8 mouse cellular contexts compared by ENCODE assay signal in genomic region chr13:22036149-22036956, GRCm38 (mm10). TPM values are rescaled to one million over a fixed set of nuclear protein-coding genes. Genes with fewer than 3 reads are reported as not detected.
A peak's percentile ranks its signal among the peaks of the same experiment; 100 is the strongest.
DNase-seq lines count a peak whose midpoint lies in the region; ATAC-seq lines count a peak whose summit lies in the region.

No protein-coding gene starts in this region.

- H3K4me3 ChIP-seq in kidney, embryonic 15.5 days (replicated peaks), result peak overlapping the region; percentile 45
- peak overlapping the region; percentile 35 for H3K4me3 ChIP-seq in forebrain, embryonic 14.5 days (ENCODE audit: low read depth, low read length)
- H3K4me3 ChIP-seq in liver, embryonic 16.5 days (ENCODE audit: low read depth, low read length), result peak overlapping the region; percentile 71

- peak overlapping the region; percentile 59 for H3K4me2 ChIP-seq in kidney, embryonic 15.5 days
- peak overlapping the region; percentile 64 for H3K4me2 ChIP-seq in forebrain, embryonic 14.5 days (ENCODE audit: low read length)
- H3K4me2 ChIP-seq in liver, embryonic 16.5 days (ENCODE audit: low read depth, low read length), result peak overlapping the region; percentile 78

- H3K36me3 ChIP-seq in kidney, embryonic 15.5 days, result no peaks in the 10 kb centered on the region
- H3K36me3 ChIP-seq in forebrain, embryonic 14.5 days (ENCODE audit: control insufficient read depth, insufficient read depth, low read length), result no peaks in the 10 kb centered on the region
- no peaks in the 10 kb centered on the region for H3K36me3 ChIP-seq in liver, embryonic 16.5 days (ENCODE audit: control insufficient read depth, insufficient read depth)

- H3K27ac ChIP-seq in kidney, embryonic 15.5 days, result peak overlapping the region; percentile 94
- peak overlapping the region; percentile 88 for H3K27ac ChIP-seq in forebrain, embryonic 14.5 days (ENCODE audit: low read depth, low read length)
- peak overlapping the region; percentile 99 for H3K27ac ChIP-seq in liver, embryonic 16.5 days (ENCODE audit: low read length)

- H3K27me3 ChIP-seq in kidney, embryonic 15.5 days, result no peaks in the 10 kb centered on the region
- no peaks in the 10 kb centered on the region for H3K27me3 ChIP-seq in forebrain, embryonic 14.5 days (replicated peaks; ENCODE audit: control insufficient read depth, insufficient read depth, low read length)
- H3K27me3 ChIP-seq in liver, embryonic 16.5 days (ENCODE audit: control insufficient read depth, insufficient read depth, low read depth, low read length), result no peaks in the 10 kb centered on the region

- WGBS in kidney, embryonic 15.5 days, result 3% methylated on average over 23 of the region's 23 CpGs
- 1% methylated on average over 18 of the region's 23 CpGs for WGBS in forebrain, embryonic 14.5 days
- WGBS in liver, embryonic 16.5 days (ENCODE audit: insufficient replicate concordance), result 2% methylated on average over 20 of the region's 23 CpGs

- peak; percentile 4; the same call in 1 of the 2 replicates for ATAC-seq in kidney, embryonic 15.5 days (replicated peaks; ENCODE audit: low FRiP score)
- peak; percentile 1; the same call in 1 of the 2 replicates for ATAC-seq in forebrain, embryonic 14.5 days
- ATAC-seq in liver, embryonic 16.5 days (ENCODE audit: low read depth), result peak; percentile 3

- H3K9me3 ChIP-seq in kidney, embryonic 15.5 days (replicated peaks), result no peaks in the 10 kb centered on the region
- H3K9me3 ChIP-seq in forebrain, embryonic 14.5 days (replicated peaks; ENCODE audit: control insufficient read depth, low read length), result no peaks in the 10 kb centered on the region
- H3K9me3 ChIP-seq in liver, embryonic 16.5 days (replicated peaks; ENCODE audit: control insufficient read depth, low read length), result no peaks in the 10 kb centered on the region

- peak overlapping the region; percentile 24 for H3K9ac ChIP-seq in kidney, embryonic 15.5 days
- peak overlapping the region; percentile 66 for H3K9ac ChIP-seq in forebrain, embryonic 14.5 days (ENCODE audit: low read length)
- peak overlapping the region; percentile 79 for H3K9ac ChIP-seq in liver, embryonic 16.5 days (ENCODE audit: low read depth, low read length)

- peaks cover 33% of the 10 kb centered on the region for H3K4me1 ChIP-seq in kidney, embryonic 15.5 days
- peaks cover 16% of the 10 kb centered on the region for H3K4me1 ChIP-seq in forebrain, embryonic 14.5 days (ENCODE audit: control insufficient read depth, insufficient read depth, low read length)
- peaks cover 37% of the 10 kb centered on the region for H3K4me1 ChIP-seq in liver, embryonic 16.5 days (ENCODE audit: control insufficient read depth, low read depth, low read length)

- DNase-seq in kidney, adult 8-10 months, result no peak
- peak; percentile 22 for DNase-seq in MN1 (ENCODE audit: low spot score)
- no peak for DNase-seq in forebrain, embryonic 14.5 days (ENCODE audit: low spot score)
- DNase-seq in thymus, postnatal 4 days, result peak; percentile 50
- DNase-seq in layer of hippocampus, postnatal 25 days (ENCODE audit: extremely low spot score in 1 of 2, low spot score in 1 of 2), result no peak
- DNase-seq in cerebellum, postnatal 36 days, result no peak

RNA-seq across cellular contexts. Expression of gene Hist1h2bk, which starts 0.7 kb away (rescaled TPM):
- polyA plus RNA-seq in kidney, embryonic 15.5 days (2015; fragmentation: Nextera tagmentation; extraction: Ambion mirVana), result 8.8 and 12.6 TPM in 2 replicates
- 2.5 and 3.5 TPM in 2 replicates for polyA plus RNA-seq in forebrain, embryonic 14.5 days (2014; fragmentation: Nextera tagmentation; extraction: Ambion mirVana)
- polyA plus RNA-seq in liver, embryonic 16.5 days (2015; fragmentation: Nextera tagmentation; extraction: Ambion mirVana), result 2.9 and 4.7 TPM in 2 replicates
- total RNA-seq in layer of hippocampus, postnatal 25 days (2021), result 10 to 100 TPM; 15.7 to 30.9 TPM

RNA-seq across cellular contexts. Expression of gene Hist1h2ah, which starts 1.0 kb away (rescaled TPM):
- 9.8 and 11.2 TPM in 2 replicates for polyA plus RNA-seq in kidney, embryonic 15.5 days (2015; fragmentation: Nextera tagmentation; extraction: Ambion mirVana)
- polyA plus RNA-seq in forebrain, embryonic 14.5 days (2014; fragmentation: Nextera tagmentation; extraction: Ambion mirVana), result 4.8 and 8.3 TPM in 2 replicates
- polyA plus RNA-seq in liver, embryonic 16.5 days (2015; fragmentation: Nextera tagmentation; extraction: Ambion mirVana), result 13.7 and 18.8 TPM in 2 replicates
- total RNA-seq in layer of hippocampus, postnatal 25 days (2021), result 10 to 100 TPM; 22.3 to 38.6 TPM

RNA-seq across cellular contexts. Expression of gene Hist1h4i, which starts 4.8 kb away (rescaled TPM):
- polyA plus RNA-seq in kidney, embryonic 15.5 days (2015; fragmentation: Nextera tagmentation; extraction: Ambion mirVana), result 30.5 and 31.4 TPM in 2 replicates
- polyA plus RNA-seq in forebrain, embryonic 14.5 days (2014; fragmentation: Nextera tagmentation; extraction: Ambion mirVana), result 14.0 and 18.0 TPM in 2 replicates
- 47.5 and 58.3 TPM in 2 replicates for polyA plus RNA-seq in liver, embryonic 16.5 days (2015; fragmentation: Nextera tagmentation; extraction: Ambion mirVana)
- total RNA-seq in layer of hippocampus, postnatal 25 days (2021), result 10 to 100 TPM; 64.2 to 71.4 TPM

RNA-seq across cellular contexts. Expression of gene Hist1h2ag, which starts 6.4 kb away (rescaled TPM):
- polyA plus RNA-seq in kidney, embryonic 15.5 days (2015; fragmentation: Nextera tagmentation; extraction: Ambion mirVana), result 59.1 and 68.1 TPM in 2 replicates
- polyA plus RNA-seq in forebrain, embryonic 14.5 days (2014; fragmentation: Nextera tagmentation; extraction: Ambion mirVana), result 20.4 and 37.4 TPM in 2 replicates
- 13.1 and 20.8 TPM in 2 replicates for polyA plus RNA-seq in liver, embryonic 16.5 days (2015; fragmentation: Nextera tagmentation; extraction: Ambion mirVana)
- total RNA-seq in layer of hippocampus, postnatal 25 days (2021), result 10 to 100 TPM in 1 of 2 experiments, 1 to 10 TPM in 1; 7.1 to 18.2 TPM

RNA-seq across cellular contexts. Expression of gene Hist1h2bj, which starts 6.7 kb away (rescaled TPM):
- polyA plus RNA-seq in kidney, embryonic 15.5 days (2015; fragmentation: Nextera tagmentation; extraction: Ambion mirVana), result 16.8 and 19.2 TPM in 2 replicates
- polyA plus RNA-seq in forebrain, embryonic 14.5 days (2014; fragmentation: Nextera tagmentation; extraction: Ambion mirVana), result 3.0 and 7.0 TPM in 2 replicates
- 13.4 and 22.7 TPM in 2 replicates for polyA plus RNA-seq in liver, embryonic 16.5 days (2015; fragmentation: Nextera tagmentation; extraction: Ambion mirVana)
- total RNA-seq in layer of hippocampus, postnatal 25 days (2021), result 10 to 100 TPM; 15.1 to 18.5 TPM

Comparison
In these comparisons a context has a peak if more than half of its experiments do, and no peak if none do; other contexts are left out.
1. H3K9ac ChIP-seq: peak in every context shown above with its lines; median percentile 79 in liver, embryonic 16.5 days; 66 in forebrain, embryonic 14.5 days; 24 in kidney, embryonic 15.5 days.
2. DNase-seq: peak in MN1 (single experiment) and thymus, postnatal 4 days (single experiment); none in kidney, adult 8-10 months (0 of 2), forebrain, embryonic 14.5 days (single experiment), layer of hippocampus, postnatal 25 days (0 of 2) and cerebellum, postnatal 36 days (0 of 2).
3. Peak in every context shown above with its lines, with median percentiles within 50 percentile points of each other: ATAC-seq, H3K27ac ChIP-seq, H3K4me2 ChIP-seq and H3K4me3 ChIP-seq.